Mouse (Mus musculus) splenic B cell, adult 2 months (primary cell): Measurements from ENCODE around the gene Ubash3b.

Experiments used
- DNase-seq: peaks from one replicate; pipeline ENCODE4 v3.0.0-alpha.2; 2011; ENCODE audit warnings: low read depth, low spot score
- H3K27me3 ChIP-seq: 2 replicates; pipeline ENCODE4 v1.6.1; 2012; ENCODE audit warnings: mild to moderate bottlenecking, low read length, moderate library complexity, mixed read lengths; ENCODE audit not compliant: control insufficient read depth, poor library complexity, insufficient read depth, severe bottlenecking
- H3K36me3 ChIP-seq: 2 replicates; pipeline ENCODE4 v1.6.1; 2012; ENCODE audit warnings: mild to moderate bottlenecking, low read length, moderate library complexity, mixed read lengths; ENCODE audit not compliant: control insufficient read depth, poor library complexity, insufficient read depth, severe bottlenecking

Gene Ubash3b

GRCm38 (mm10) chr9:40961401-40961800 is 200.1 kb downstream of the Ubash3b start:
- Histone ChIP-seq H3K36me3 (no peaks in the 10 kb centered on the region), H3K27me3 (no peaks in the 10 kb centered on the region)
- DNase-seq = no peak
